Mouse (Mus musculus): ENCODE measurements around the gene Ttc6. TPM values are rescaled to one million over a fixed set of nuclear protein-coding genes. Genes with fewer than 3 reads are reported as not detected.

The Ttc6 gene
- polyA plus RNA-seq, 2 experiments: 0.18 to 0.47 TPM

DNA sequence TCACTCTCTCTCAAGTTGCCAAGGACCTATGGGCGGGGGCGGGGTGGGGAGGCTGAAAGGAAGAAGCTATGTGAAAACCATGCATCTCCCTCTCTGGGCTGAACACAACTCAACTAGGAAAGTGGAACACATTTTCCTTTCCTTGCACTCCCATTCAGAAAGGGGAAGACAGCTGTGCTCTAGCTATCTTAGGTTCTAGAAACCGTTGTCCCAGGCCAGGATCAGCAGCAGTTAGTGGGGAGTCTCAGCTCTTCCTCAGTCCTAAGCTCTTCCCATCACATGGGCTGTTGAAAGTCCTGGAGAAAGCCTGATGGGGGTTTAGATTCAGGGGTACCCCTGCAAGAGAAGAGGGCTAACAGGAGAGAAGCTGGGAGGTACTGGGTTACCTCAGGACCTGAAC, 9.8 kb upstream of the Ttc6 start:
- no peak for TF ChIP-seq POLR2A (IDR thresholded peaks at IDR 0.05; ENCODE audit: borderline replicate concordance, extremely low read depth, insufficient read depth, insufficient read length)
- peaks cover 72% of the 10 kb centered on the region for H3K27me3 ChIP-seq (ENCODE audit: control insufficient read depth, insufficient read depth, low read length)

DNA sequence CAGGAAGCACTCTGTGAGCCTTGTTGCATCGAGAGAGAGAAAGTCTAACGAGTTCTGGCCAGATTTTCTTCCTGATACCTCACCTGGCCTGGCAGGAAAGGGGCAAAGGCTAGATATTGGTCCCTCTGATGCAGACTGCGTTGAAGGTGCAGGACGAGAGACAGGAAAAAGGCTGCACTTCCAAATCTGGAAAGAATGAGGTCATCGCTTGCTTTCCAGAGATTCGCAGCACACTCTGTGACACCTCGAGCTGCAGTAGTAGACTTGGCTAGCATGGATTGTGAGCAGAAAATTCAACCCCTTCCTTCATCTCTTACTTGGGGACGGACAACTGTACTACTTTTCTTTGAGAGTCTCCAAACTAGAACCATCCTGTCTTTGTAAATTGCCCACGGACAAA, 7.9 kb downstream of the Ttc6 start:
- no peak overlapping the region for H3K27ac ChIP-seq (replicated peaks; ENCODE audit: low read depth, low read length)
- 23% methylated on average over 9 of the region's 9 CpGs for WGBS
- H3K4me3 ChIP-seq (replicated peaks; ENCODE audit: low read length): no peak overlapping the region
- ATAC-seq (ENCODE audit: low FRiP score, low read depth): no peak
- no peaks in the 10 kb centered on the region for H3K9me3 ChIP-seq (ENCODE audit: control insufficient read depth, low read length)
- H3K36me3 ChIP-seq (ENCODE audit: control insufficient read depth, insufficient read depth, low read length): no peaks in the 10 kb centered on the region
- no peak for DNase-seq (ENCODE audit: low spot score)
- no peak for TF ChIP-seq POLR2A (IDR thresholded peaks at IDR 0.05; ENCODE audit: borderline replicate concordance, extremely low read depth, insufficient read depth, insufficient read length)
- H3K4me1 ChIP-seq (ENCODE audit: control insufficient read depth, insufficient read depth, low read length): 0 out of 2 replicates have a peak, but pooled peaks cover 3% of the 10 kb centered on the region
- no peak overlapping the region for H3K9ac ChIP-seq (ENCODE audit: low read depth, low read length, severe bottlenecking)
- H3K4me2 ChIP-seq (replicated peaks; ENCODE audit: low read depth, low read length, severe bottlenecking): no peak overlapping the region
- H3K27me3 ChIP-seq (ENCODE audit: control insufficient read depth, insufficient read depth, low read length): peaks cover 25% of the 10 kb centered on the region

More for the DNA sequence above, 9.8 kb upstream of the Ttc6 start:
- Histone ChIP-seq H3K4me1 (ENCODE audit: control insufficient read depth, insufficient read depth, low read length) (no peaks in the 10 kb centered on the region), H3K27ac (replicated peaks; ENCODE audit: low read depth, low read length) (no peak overlapping the region), H3K36me3 (ENCODE audit: control insufficient read depth, insufficient read depth, low read length) (no peaks in the 10 kb centered on the region), H3K4me2 (replicated peaks; ENCODE audit: low read depth, low read length, severe bottlenecking) (no peak overlapping the region), H3K9ac (ENCODE audit: low read depth, low read length, severe bottlenecking) (no peak overlapping the region), H3K4me3 (replicated peaks; ENCODE audit: low read length) (no peak overlapping the region), H3K9me3 (ENCODE audit: control insufficient read depth, low read length) (no peaks in the 10 kb centered on the region)
- 27% methylated on average over 3 of the region's 3 CpGs for WGBS
- no peak for DNase-seq (ENCODE audit: low spot score)
- ATAC-seq (ENCODE audit: low FRiP score, low read depth): no peak

DNA sequence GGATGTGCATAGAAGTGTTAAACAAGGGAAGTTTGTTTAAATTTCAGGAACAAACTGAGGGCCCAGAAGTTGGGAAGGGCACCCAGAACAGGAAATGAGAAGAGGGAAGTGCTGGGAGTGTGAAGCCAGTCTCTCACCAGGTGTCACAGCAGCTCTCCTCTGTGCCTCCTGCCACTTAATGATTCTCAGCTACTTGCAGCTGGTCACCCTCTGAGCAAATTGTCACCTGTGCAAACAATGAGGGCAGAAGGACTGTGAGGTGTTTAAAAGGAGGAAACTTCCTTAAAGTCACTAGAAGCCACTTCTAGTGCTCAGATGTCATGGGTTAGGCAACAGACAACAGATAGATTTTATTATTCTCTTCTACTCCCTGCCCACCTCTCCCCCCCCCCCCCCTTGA, 8.5 kb downstream of the Ttc6 start:
- ATAC-seq (ENCODE audit: low FRiP score, low read depth) (no peak), DNase-seq (ENCODE audit: low spot score) (no peak)
- TF ChIP-seq POLR2A (IDR thresholded peaks at IDR 0.05; ENCODE audit: borderline replicate concordance, extremely low read depth, insufficient read depth, insufficient read length): no peak
- H3K4me3 ChIP-seq (replicated peaks; ENCODE audit: low read length): no peak overlapping the region
- H3K27me3 ChIP-seq (ENCODE audit: control insufficient read depth, insufficient read depth, low read length): peaks cover 25% of the 10 kb centered on the region
- no peaks in the 10 kb centered on the region for H3K36me3 ChIP-seq (ENCODE audit: control insufficient read depth, insufficient read depth, low read length)
- H3K27ac ChIP-seq (replicated peaks; ENCODE audit: low read depth, low read length): no peak overlapping the region
- H3K4me2 ChIP-seq (replicated peaks; ENCODE audit: low read depth, low read length, severe bottlenecking): no peak overlapping the region
- no peaks in the 10 kb centered on the region for H3K9me3 ChIP-seq (ENCODE audit: control insufficient read depth, low read length)
- H3K4me1 ChIP-seq (ENCODE audit: control insufficient read depth, insufficient read depth, low read length): 0 out of 2 replicates have a peak, but pooled peaks cover 3% of the 10 kb centered on the region
- H3K9ac ChIP-seq (ENCODE audit: low read depth, low read length, severe bottlenecking): no peak overlapping the region

DNA sequence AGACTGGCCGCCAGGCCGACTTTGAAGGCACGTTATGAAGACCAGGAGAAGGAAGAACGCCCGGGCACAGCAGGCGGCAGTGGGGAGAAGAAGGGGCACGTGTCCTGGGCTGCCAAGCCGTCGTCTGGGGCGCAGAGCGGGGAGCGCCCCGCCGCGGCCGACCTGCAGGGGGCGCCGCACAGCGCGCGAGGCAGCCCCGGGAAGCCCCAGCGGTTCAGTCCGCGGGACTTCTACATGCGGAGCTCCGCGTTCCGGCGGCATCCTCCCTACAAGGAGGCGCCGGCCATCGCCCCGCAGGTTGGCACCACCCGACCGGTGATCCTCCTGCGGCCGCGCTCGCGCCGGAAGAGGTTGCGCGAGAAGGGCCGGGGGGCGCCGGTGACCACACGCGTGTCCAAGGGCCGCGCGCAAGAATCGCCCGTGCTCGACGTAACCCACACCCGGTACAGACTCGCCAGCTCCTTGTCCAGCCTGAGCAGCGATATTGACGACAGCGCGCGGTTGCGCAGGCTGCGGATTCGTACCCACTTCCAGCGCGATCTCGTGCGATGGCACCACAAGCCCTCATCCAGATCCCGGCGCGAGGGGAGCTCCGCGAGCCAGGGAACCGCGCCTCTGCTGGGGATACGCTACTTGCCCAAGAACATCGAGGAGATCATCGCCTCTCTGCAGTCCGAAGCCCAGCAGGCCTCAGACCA, 12.2 kb downstream of the Ttc6 start:
- WGBS: 2% methylated on average over 55 of the region's 81 CpGs
- TF ChIP-seq POLR2A (IDR thresholded peaks at IDR 0.05; ENCODE audit: borderline replicate concordance, extremely low read depth, insufficient read depth, insufficient read length): no peak
- peak overlapping the region; percentile 51 for H3K9ac ChIP-seq (ENCODE audit: low read depth, low read length, severe bottlenecking)

DNA sequence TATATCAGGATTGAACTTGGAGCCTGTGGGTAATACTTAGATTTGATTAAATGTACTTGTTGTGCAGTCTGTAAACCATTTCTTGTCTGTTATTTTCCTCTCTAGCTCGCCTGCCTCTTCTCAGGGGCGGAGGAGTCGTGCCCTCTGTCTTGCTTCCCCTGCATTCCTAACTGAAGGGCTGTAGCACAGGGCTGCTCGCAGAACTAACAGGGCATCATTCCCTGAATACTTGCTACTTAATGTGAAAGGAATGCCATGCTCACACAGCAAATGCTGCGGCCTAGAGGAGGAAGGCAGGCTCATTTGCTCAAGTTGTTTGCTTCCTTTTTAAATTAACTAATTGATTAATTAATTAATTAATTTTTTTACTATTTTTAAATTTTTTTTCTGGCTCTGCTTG, 43.7 kb downstream of the Ttc6 start:
- no peak for TF ChIP-seq POLR2A (IDR thresholded peaks at IDR 0.05; ENCODE audit: borderline replicate concordance, extremely low read depth, insufficient read depth, insufficient read length)
- Histone ChIP-seq H3K4me3 (replicated peaks; ENCODE audit: low read length) (no peak overlapping the region), H3K27ac (replicated peaks; ENCODE audit: low read depth, low read length) (no peak overlapping the region), H3K9ac (ENCODE audit: low read depth, low read length, severe bottlenecking) (no peak overlapping the region), H3K9me3 (ENCODE audit: control insufficient read depth, low read length) (no peaks in the 10 kb centered on the region), H3K36me3 (ENCODE audit: control insufficient read depth, insufficient read depth, low read length) (no peaks in the 10 kb centered on the region), H3K4me1 (ENCODE audit: control insufficient read depth, insufficient read depth, low read length) (no peaks in the 10 kb centered on the region), H3K4me2 (replicated peaks; ENCODE audit: low read depth, low read length, severe bottlenecking) (no peak overlapping the region), H3K27me3 (ENCODE audit: control insufficient read depth, insufficient read depth, low read length) (no peaks in the 10 kb centered on the region)
- DNase-seq (ENCODE audit: low spot score) (no peak), ATAC-seq (ENCODE audit: low FRiP score, low read depth) (no peak)
- 63% methylated on average over 5 of the region's 5 CpGs for WGBS

More for the DNA sequence above, 12.2 kb downstream of the Ttc6 start:
- Histone ChIP-seq H3K9me3 (ENCODE audit: control insufficient read depth, low read length) (no peaks in the 10 kb centered on the region), H3K27me3 (ENCODE audit: control insufficient read depth, insufficient read depth, low read length) (peaks cover 25% of the 10 kb centered on the region), H3K4me3 (replicated peaks; ENCODE audit: low read length) (peak overlapping the region; percentile 50), H3K36me3 (ENCODE audit: control insufficient read depth, insufficient read depth, low read length) (no peaks in the 10 kb centered on the region), H3K4me1 (ENCODE audit: control insufficient read depth, insufficient read depth, low read length) (0 out of 2 replicates have a peak, but pooled peaks cover 3% of the 10 kb centered on the region), H3K4me2 (replicated peaks; ENCODE audit: low read depth, low read length, severe bottlenecking) (peak overlapping the region; percentile 86), H3K27ac (replicated peaks; ENCODE audit: low read depth, low read length) (no peak overlapping the region)
- DNase-seq (ENCODE audit: low spot score) (peak; percentile 33), ATAC-seq (ENCODE audit: low FRiP score, low read depth) (peak; percentile 80)
